Mouse (Mus musculus) MEL (cell line): ENCODE results near the gene Dclk1. TPM values are rescaled to one million over a fixed set of nuclear protein-coding genes. Genes with fewer than 3 reads are reported as not detected.

Experiments used
- DNase-seq: peaks from one replicate; pipeline ENCODE4 v3.0.0; 2011; ENCODE audit warnings: low read depth, low spot score
- H3K27ac ChIP-seq: 2 replicates; pipeline ENCODE4 v1.5.1; 2012; ENCODE audit warnings: low read depth, mild to moderate bottlenecking, control low read depth, low read length, moderate library complexity; ENCODE audit not compliant: control insufficient read depth
- H3K27me3 ChIP-seq, 2 experiments: fragments of 150-350 bp in 1 of 2; sonication (generic) in 1 of 2; 2 replicates each; pipeline ENCODE4 v1.6.1; 2012; ENCODE audit warnings: low read length in 2 of 2, mild to moderate bottlenecking in 2 of 2, improper control_type of control experiment in 1 of 2, moderate library complexity in 1 of 2; ENCODE audit not compliant: insufficient read depth in 2 of 2, control insufficient read depth in 1 of 2
- H3K36me3 ChIP-seq, 2 experiments: 2 replicates each; pipeline ENCODE4 v1.6.1; 2012 to 2014; ENCODE audit warnings: low read length in 2 of 2, improper control_type of control experiment in 1 of 2, inconsistent platforms in 1 of 2, mild to moderate bottlenecking in 1 of 2; ENCODE audit not compliant: insufficient read depth in 2 of 2, control insufficient read depth in 1 of 2
- H3K4me1 ChIP-seq, 2 experiments: fragments of 150-350 bp in 1 of 2; sonication (generic) in 1 of 2; 2 replicates each; pipeline ENCODE4 v1.6.1; 2012; ENCODE audit warnings: low read length in 2 of 2, improper control_type of control experiment in 1 of 2, mild to moderate bottlenecking in 1 of 2; ENCODE audit not compliant: insufficient read depth in 2 of 2, control insufficient read depth in 1 of 2
- H3K4me3 ChIP-seq, 2 experiments: fragments of 150-350 bp in 1 of 2; sonication (generic) in 1 of 2; 2 replicates each; pipeline ENCODE4 v1.5.1; 2012; ENCODE audit warnings: low read depth in 2 of 2, low read length in 2 of 2, mild to moderate bottlenecking in 2 of 2, moderate library complexity in 2 of 2, control low read depth in 1 of 2, improper control_type of control experiment in 1 of 2; ENCODE audit not compliant: control insufficient read depth in 1 of 2, insufficient read depth in 1 of 2
- H3K79me2 ChIP-seq: 2 replicates; pipeline ENCODE4 v1.6.1; 2012; ENCODE audit warnings: mild to moderate bottlenecking, low read length, moderate library complexity; ENCODE audit not compliant: control insufficient read depth, poor library complexity, insufficient read depth
- H3K9ac ChIP-seq: 2 replicates; pipeline ENCODE4 v1.6.1; 2012; ENCODE audit warnings: low read depth, mild to moderate bottlenecking, control low read depth, low read length, moderate library complexity; ENCODE audit not compliant: control insufficient read depth, poor library complexity, severe bottlenecking
- H3K9me3 ChIP-seq: fragments of 150-350 bp; sonication (generic); replicated peaks from 2 replicates; pipeline ENCODE4 v1.6.1; 2012; ENCODE audit warnings: mild to moderate bottlenecking, low read length, improper control_type of control experiment, moderate library complexity; ENCODE audit not compliant: insufficient read depth
- CTCF ChIP-seq, 3 experiments: IDR thresholded peaks in 2 of 3; conservative IDR thresholded peaks in 1 of 3; 2 replicates each; pipeline ENCODE4 v1.5.1; 2011 to 2012; ENCODE audit warnings: low read length in 3 of 3, low read depth in 2 of 3, mild to moderate bottlenecking in 2 of 3, improper control_type of control experiment in 1 of 3, inconsistent platforms in 1 of 3, mixed read lengths in 1 of 3, moderate library complexity in 1 of 3; ENCODE audit not compliant: control insufficient read depth in 1 of 3, insufficient read depth in 1 of 3, poor library complexity in 1 of 3, severe bottlenecking in 1 of 3
- E2F4 ChIP-seq: IDR thresholded peaks from 2 replicates; pipeline ENCODE4 v1.6.1; 2011; ENCODE audit warnings: low read depth, low read length, improper control_type of control experiment, borderline replicate concordance
- ETS1 ChIP-seq: IDR thresholded peaks from 2 replicates; pipeline ENCODE4 v1.6.1; 2012; ENCODE audit warnings: low read depth, mild to moderate bottlenecking, inconsistent platforms, low read length, improper control_type of control experiment, moderate library complexity
- HCFC1 ChIP-seq: IDR thresholded peaks from 2 replicates; pipeline ENCODE4 v1.6.1; 2012; ENCODE audit warnings: low read depth, mild to moderate bottlenecking, inconsistent platforms, low read length, improper control_type of control experiment, moderate library complexity
- KAT2A ChIP-seq: conservative IDR thresholded peaks from 2 replicates; pipeline ENCODE4 v1.6.1; 2012; ENCODE audit warnings: low read depth, low read length, improper control_type of control experiment, inconsistent platforms
- MAFK ChIP-seq: IDR thresholded peaks from 2 replicates; pipeline ENCODE4 v1.6.1; 2011; ENCODE audit warnings: low read depth, mild to moderate bottlenecking, low read length, improper control_type of control experiment, borderline replicate concordance
- MAZ ChIP-seq: IDR thresholded peaks from 2 replicates; pipeline ENCODE4 v1.6.1; 2012; ENCODE audit warnings: low read depth, mild to moderate bottlenecking, inconsistent platforms, low read length, improper control_type of control experiment
- MYB ChIP-seq: IDR thresholded peaks from 2 replicates; pipeline ENCODE4 v1.6.1; 2011; ENCODE audit warnings: mild to moderate bottlenecking, low read depth, low read length, improper control_type of control experiment
- MYC ChIP-seq: IDR thresholded peaks from 2 replicates; pipeline ENCODE4 v1.6.1; 2011; ENCODE audit warnings: low read depth, mild to moderate bottlenecking, low read length, improper control_type of control experiment, moderate library complexity
- ZC3H11A ChIP-seq: IDR thresholded peaks from 2 replicates; pipeline ENCODE4 v1.6.1; 2012; ENCODE audit warnings: low read depth, mild to moderate bottlenecking, inconsistent platforms, low read length, improper control_type of control experiment
- ZMIZ1 ChIP-seq: IDR thresholded peaks from 2 replicates; pipeline ENCODE4 v1.6.1; 2012; ENCODE audit warnings: low read depth, mild to moderate bottlenecking, inconsistent platforms, low read length, improper control_type of control experiment, moderate library complexity
- ZNF384 ChIP-seq: IDR thresholded peaks from 2 replicates; pipeline ENCODE4 v1.6.1; 2012; ENCODE audit warnings: low read depth, mild to moderate bottlenecking, inconsistent platforms, low read length, improper control_type of control experiment
- polyA plus RNA-seq, 2 experiments: library from polyadenylated mRNA; stranded (reverse) in 1 of 2; unstranded in 1 of 2; fragments of >175 nt in 1 of 2; fragments of >200 nt in 1 of 2; gene quantifications; 2 replicates each; pipeline versions ENCODE4 v1.2.1 to v1.2.4; 2012; ENCODE audit warnings: low replicate concordance in 2 of 2, low read depth in 1 of 2; ENCODE audit not compliant: insufficient read length in 2 of 2, insufficient read depth in 1 of 2, missing spikeins in 1 of 2
- total RNA-seq: library from RNA; depleted of rRNA; stranded (reverse); fragments of 300-350 nt; gene quantifications from 2 replicates; pipeline ENCODE4 v1.2.3, GENCODE M21; 2012

Dclk1 gene
- total and polyA plus RNA-seq, 3 experiments: not detected

- Histone ChIP-seq H3K27me3 (no peaks in the 10 kb centered on the region), H3K4me3 (no peak overlapping the region), H3K9me3 (no peaks in the 10 kb centered on the region), H3K79me2 (no peaks in the 10 kb centered on the region), H3K27ac (no peak overlapping the region), H3K4me1 (no peaks in the 10 kb centered on the region), H3K36me3 (no peaks in the 10 kb centered on the region), H3K9ac (no peak overlapping the region)
- TF ChIP-seq MAZ (no peak), MYC (no peak), CTCF (IDR thresholded peaks at IDR 0.05 in 2 of 3, conservative IDR thresholded peaks at IDR 0.05 in 1 of 3; ENCODE audit: control insufficient read depth in 1 of 3, insufficient read depth in 1 of 3, low read depth in 2 of 3, low read length in 3 of 3, poor library complexity in 1 of 3, severe bottlenecking in 1 of 3) (no peak)
- DNase-seq: no peak
These were observed 37.8 kb downstream of the Dclk1 start for GRCm38 (mm10) chr3:55279923-55280322.

GRCm38 (mm10) chr3:55280471-55280870 lies 38.3 kb downstream of the Dclk1 start:
- DNase-seq: no peak
- no peak overlapping the region for H3K4me3 ChIP-seq
- TF ChIP-seq ZNF384 (no peak), ZMIZ1 (no peak), HCFC1 (no peak), E2F4 (no peak)
- no peak overlapping the region for H3K9ac ChIP-seq
- no peaks in the 10 kb centered on the region for H3K79me2 ChIP-seq
- H3K27ac ChIP-seq: no peak overlapping the region
- H3K4me1 ChIP-seq: no peaks in the 10 kb centered on the region
- H3K9me3 ChIP-seq: no peaks in the 10 kb centered on the region
- no peaks in the 10 kb centered on the region for H3K36me3 ChIP-seq
- H3K27me3 ChIP-seq: no peaks in the 10 kb centered on the region

- Histone ChIP-seq H3K36me3 (no peaks in the 10 kb centered on the region), H3K4me3 (no peak overlapping the region), H3K4me1 (no peaks in the 10 kb centered on the region), H3K27ac (no peak overlapping the region), H3K79me2 (no peaks in the 10 kb centered on the region), H3K9me3 (no peaks in the 10 kb centered on the region), H3K27me3 (no peaks in the 10 kb centered on the region), H3K9ac (no peak overlapping the region)
- TF ChIP-seq MYC: no peak
- no peak for TF ChIP-seq KAT2A
- TF ChIP-seq MAFK: no peak
- no peak for TF ChIP-seq MYB
- TF ChIP-seq ETS1: no peak
- no peak for TF ChIP-seq ZC3H11A
- TF ChIP-seq MAZ: no peak
- DNase-seq: no peak
These were observed 42.1 kb downstream of the Dclk1 start for GRCm38 (mm10) chr3:55284215-55284614.
